Mouse (Mus musculus): ENCODE data around the gene Arl1. TPM values are rescaled to one million over a fixed set of nuclear protein-coding genes. Genes with fewer than 3 reads are reported as not detected.
"Not testable (repeated sequence)": the region's sequence is repeated elsewhere in the genome, so short reads cannot be mapped to it uniquely, and the experiment has no call there.

Gene Arl1
- polyA plus RNA-seq, 1 experiment from 2014 or later, result 145 TPM

DNA sequence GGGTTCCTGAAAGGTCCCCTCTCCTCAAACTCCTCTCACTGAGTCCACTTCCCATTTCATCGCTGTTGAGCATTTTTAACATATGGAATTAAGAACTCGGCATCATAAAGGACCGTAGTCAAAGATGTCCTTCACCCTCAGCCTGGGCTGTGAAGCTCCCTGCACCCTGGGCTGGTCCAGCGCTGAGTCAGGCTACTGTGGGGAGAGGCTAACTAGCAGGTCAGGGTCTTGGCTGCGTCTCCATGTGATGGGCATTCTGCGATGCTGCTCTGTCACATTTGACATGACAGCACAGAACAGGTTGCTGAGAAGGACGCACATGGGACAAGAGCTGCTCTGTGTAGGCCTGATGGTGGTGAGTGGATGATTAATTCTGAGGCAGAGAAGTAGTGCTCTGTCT is 39.0 kb downstream of the Arl1 start:
- H3K36me3 ChIP-seq, result peaks cover 67% of the 10 kb centered on the region
- no peak for ATAC-seq (ENCODE audit: low FRiP score, low read depth)
- 98% methylated on average over 7 of the region's 7 CpGs for WGBS
- no peak overlapping the region for H3K4me2 ChIP-seq (replicated peaks)
- no peak overlapping the region for H3K9ac ChIP-seq
- H3K4me3 ChIP-seq, result no peak overlapping the region
- no peak overlapping the region for H3K27ac ChIP-seq
- no peaks in the 10 kb centered on the region for H3K27me3 ChIP-seq (replicated peaks)
- no peaks in the 10 kb centered on the region for H3K4me1 ChIP-seq
- no peaks in the 10 kb centered on the region for H3K9me3 ChIP-seq

DNA sequence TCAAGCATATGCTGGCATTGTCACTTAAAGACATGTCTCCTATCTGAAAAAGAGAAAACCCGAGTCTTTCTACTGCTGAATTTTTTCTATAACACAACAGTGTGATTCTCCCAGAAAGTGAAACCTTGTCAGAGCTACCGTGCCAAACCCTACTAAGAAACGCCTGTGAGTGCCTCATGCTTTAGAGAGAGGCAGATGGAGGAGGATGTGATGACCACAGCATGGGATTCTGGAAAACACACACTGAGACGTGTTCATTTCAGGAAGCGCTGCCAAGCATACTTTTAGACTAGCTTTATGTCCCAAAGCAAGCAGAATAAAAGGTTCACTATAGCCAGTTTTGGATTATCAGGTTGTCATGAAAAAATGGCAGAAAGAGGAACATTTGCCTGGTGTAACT is 42.3 kb downstream of the Arl1 start:
- H3K4me1 ChIP-seq; ATAC-seq (ENCODE audit: low FRiP score, low read depth); H3K9me3 ChIP-seq; H3K27me3 ChIP-seq (replicated peaks); H3K4me2 ChIP-seq (replicated peaks); H3K4me3 ChIP-seq; H3K27ac ChIP-seq; H3K9ac ChIP-seq: not testable (repeated sequence)
- 90% methylated on average over 5 of the region's 5 CpGs for WGBS
- peaks cover 63% of the 10 kb centered on the region for H3K36me3 ChIP-seq

DNA sequence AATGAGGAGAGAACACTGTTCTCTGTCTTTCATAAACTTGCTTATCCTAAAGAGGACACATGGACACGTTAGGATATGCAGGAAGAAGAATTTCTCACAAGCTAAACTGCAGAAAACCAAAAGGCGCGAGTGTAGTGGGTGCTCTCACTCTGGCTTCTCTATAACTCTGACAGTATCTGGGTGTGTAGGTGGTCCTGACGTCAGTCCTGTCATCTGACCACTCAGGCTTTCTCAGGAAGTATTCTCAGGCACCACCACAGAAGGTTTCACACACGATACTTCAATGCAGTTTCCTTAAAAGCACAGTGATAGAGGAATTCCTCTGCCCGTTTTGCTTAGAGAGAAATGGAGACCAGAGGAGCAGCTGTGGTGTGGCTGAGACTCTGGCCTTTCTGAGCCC is 45.5 kb downstream of the Arl1 start:
- no peak for ATAC-seq (ENCODE audit: low FRiP score, low read depth)
- Histone ChIP-seq H3K27ac (no peak overlapping the region), H3K4me3 (no peak overlapping the region), H3K9me3 (no peaks in the 10 kb centered on the region), H3K4me1 (no peaks in the 10 kb centered on the region), H3K36me3 (peaks cover 45% of the 10 kb centered on the region), H3K4me2 (replicated peaks) (no peak overlapping the region), H3K27me3 (replicated peaks) (no peaks in the 10 kb centered on the region), H3K9ac (no peak overlapping the region)
- WGBS, result 89% methylated on average over 6 of the region's 6 CpGs

DNA sequence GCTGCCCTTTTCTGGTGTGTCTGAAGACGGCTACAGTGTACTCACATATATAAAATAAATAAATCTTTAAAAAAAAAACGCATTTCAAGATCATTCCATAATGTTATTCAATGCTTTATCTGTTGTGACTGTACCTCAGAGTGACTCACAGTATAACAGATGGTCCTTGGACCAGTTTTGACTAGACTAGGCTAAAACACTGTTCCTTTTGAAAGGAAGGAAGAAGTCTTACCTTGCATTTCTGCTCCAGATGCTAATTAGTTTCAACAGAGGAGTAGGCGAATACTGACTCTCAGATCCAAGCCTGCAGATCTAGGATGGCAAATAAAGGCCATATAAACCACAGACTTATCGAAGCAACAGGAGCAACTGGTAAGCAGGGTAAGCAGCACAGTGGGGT is 50.1 kb downstream of the Arl1 start:
- no peaks in the 10 kb centered on the region for H3K27me3 ChIP-seq (replicated peaks)
- no peak overlapping the region for H3K9ac ChIP-seq
- WGBS, result 85% methylated on average over 4 of the region's 4 CpGs
- no peaks in the 10 kb centered on the region for H3K4me1 ChIP-seq
- H3K36me3 ChIP-seq, result peaks cover 39% of the 10 kb centered on the region
- H3K4me3 ChIP-seq, result no peak overlapping the region
- H3K4me2 ChIP-seq (replicated peaks), result no peak overlapping the region
- no peak for ATAC-seq (ENCODE audit: low FRiP score, low read depth)
- H3K9me3 ChIP-seq, result no peaks in the 10 kb centered on the region
- H3K27ac ChIP-seq, result no peak overlapping the region

DNA sequence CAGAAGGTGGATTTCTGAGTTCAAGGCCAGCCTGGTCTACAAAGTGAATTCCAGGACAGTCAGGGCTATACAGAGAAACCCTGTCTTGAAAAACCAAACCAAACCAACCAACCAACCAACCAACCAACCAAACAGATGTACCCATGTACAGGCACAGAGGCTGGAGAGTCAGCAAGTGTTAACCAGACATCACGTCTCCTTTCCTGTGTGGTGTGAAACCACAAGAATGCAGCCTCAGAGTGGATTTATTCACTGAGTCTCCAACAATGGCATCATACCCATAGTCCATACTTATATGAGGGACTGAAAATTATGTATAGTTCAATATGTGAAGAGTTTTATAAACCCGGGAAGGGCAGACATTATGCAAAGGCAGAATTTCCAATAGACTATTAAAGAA is 52.5 kb downstream of the Arl1 start:
- not testable (repeated sequence) for H3K27me3 ChIP-seq (replicated peaks); H3K27ac ChIP-seq; H3K4me3 ChIP-seq; H3K9me3 ChIP-seq; H3K4me1 ChIP-seq; H3K4me2 ChIP-seq (replicated peaks); H3K9ac ChIP-seq; ATAC-seq (ENCODE audit: low FRiP score, low read depth)
- peaks cover 35% of the 10 kb centered on the region for H3K36me3 ChIP-seq
- WGBS, result 86% methylated on average over 2 of the region's 2 CpGs

DNA sequence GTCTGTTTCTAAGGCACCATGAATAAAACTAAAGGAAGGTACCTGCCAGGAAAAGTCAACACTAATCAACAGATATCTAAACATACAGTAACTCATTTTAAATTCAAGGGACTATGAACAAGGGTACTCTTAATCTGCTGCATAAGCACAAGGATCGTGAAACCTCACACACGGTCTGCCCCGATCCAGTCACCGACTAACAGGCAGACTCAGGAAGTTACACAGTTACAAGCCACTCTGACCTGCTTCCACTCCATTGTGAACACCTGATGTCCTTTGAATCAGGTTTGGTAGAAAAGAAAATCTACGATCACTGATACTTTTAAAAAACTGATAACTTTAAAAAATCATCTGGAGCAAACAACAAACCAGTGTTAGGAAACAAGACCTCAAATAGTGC is 53.3 kb downstream of the Arl1 start:
- Histone ChIP-seq H3K4me3 (no peak overlapping the region), H3K36me3 (peaks cover 31% of the 10 kb centered on the region), H3K9ac (no peak overlapping the region), H3K27me3 (replicated peaks) (no peaks in the 10 kb centered on the region), H3K4me1 (no peaks in the 10 kb centered on the region), H3K9me3 (no peaks in the 10 kb centered on the region), H3K27ac (no peak overlapping the region), H3K4me2 (replicated peaks) (no peak overlapping the region)
- WGBS, result 96% methylated on average over 5 of the region's 5 CpGs
- ATAC-seq (ENCODE audit: low FRiP score, low read depth), result no peak

DNA sequence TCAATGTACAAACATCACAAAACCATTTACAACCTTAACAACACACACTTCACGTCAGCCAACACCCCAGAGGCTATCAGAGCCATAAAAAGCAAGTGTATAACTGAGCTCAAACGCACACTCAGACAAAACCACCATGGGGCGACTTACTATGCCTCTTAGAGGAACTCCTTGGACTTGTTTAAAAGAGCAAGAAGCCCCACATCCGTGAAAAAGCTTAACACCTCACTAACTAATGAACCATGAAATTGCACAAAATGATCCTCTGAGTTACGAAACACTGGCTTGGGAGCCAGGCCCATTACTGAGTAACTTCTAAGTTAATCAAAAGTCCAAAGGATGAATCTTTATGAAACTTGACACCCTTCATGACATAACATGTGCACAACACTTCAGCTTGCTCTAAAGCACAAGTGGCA is 53.9 kb downstream of the Arl1 start:
- no peak for ATAC-seq (ENCODE audit: low FRiP score, low read depth)
- no peaks in the 10 kb centered on the region for H3K27me3 ChIP-seq (replicated peaks)
- no peaks in the 10 kb centered on the region for H3K4me1 ChIP-seq
- H3K4me2 ChIP-seq (replicated peaks), result no peak overlapping the region
- WGBS, result 53% methylated on average over 5 of the region's 5 CpGs
- H3K36me3 ChIP-seq, result peaks cover 31% of the 10 kb centered on the region
- H3K9ac ChIP-seq, result no peak overlapping the region
- no peak overlapping the region for H3K27ac ChIP-seq
- no peaks in the 10 kb centered on the region for H3K9me3 ChIP-seq
- H3K4me3 ChIP-seq, result no peak overlapping the region

DNA sequence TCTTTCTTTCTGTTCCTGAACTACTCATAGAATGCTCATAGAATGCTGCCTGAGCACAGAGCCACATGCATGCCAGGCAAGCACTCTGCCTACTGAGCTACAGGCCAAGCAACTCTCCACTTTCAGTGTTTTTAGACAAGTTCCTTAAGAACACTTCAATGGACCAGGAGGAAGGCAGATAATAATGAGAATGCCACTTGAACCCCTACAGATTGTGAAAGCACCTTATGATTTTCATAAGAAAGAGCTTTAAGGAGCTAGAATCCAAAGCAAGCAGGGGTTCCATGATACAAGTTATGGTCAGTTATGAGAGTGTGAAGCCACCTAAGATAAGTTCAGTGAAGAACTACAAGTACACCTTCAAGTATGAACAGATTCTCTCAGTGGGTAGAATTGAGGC is 63.0 kb downstream of the Arl1 start:
- no peaks in the 10 kb centered on the region for H3K27me3 ChIP-seq (replicated peaks)
- no peak overlapping the region for H3K4me3 ChIP-seq
- no peak overlapping the region for H3K27ac ChIP-seq
- H3K36me3 ChIP-seq, result peaks cover 52% of the 10 kb centered on the region
- no peak overlapping the region for H3K9ac ChIP-seq
- H3K9me3 ChIP-seq, result no peaks in the 10 kb centered on the region
- H3K4me1 ChIP-seq, result no peaks in the 10 kb centered on the region
- no peak overlapping the region for H3K4me2 ChIP-seq (replicated peaks)
- ATAC-seq (ENCODE audit: low FRiP score, low read depth), result no peak

Other genes with a start within 250 kb of the Arl1 start
- 19.5 and 21.2 TPM in 2 replicates for gene Chpt1, start 226.8 kb upstream of the Arl1 start, polyA plus RNA-seq (2016; fragmentation: Nextera tagmentation; extraction: Ambion mirVana)
- gene Mybpc1, start 125.7 kb upstream of the Arl1 start, polyA plus RNA-seq (2016; fragmentation: Nextera tagmentation; extraction: Ambion mirVana), result 13.0 and 13.6 TPM in 2 replicates
- gene Spic, start 45.8 kb upstream of the Arl1 start, polyA plus RNA-seq (2016; fragmentation: Nextera tagmentation; extraction: Ambion mirVana), result 0.26 TPM in 1 of 2 replicates, not detected in the other
- gene Utp20, start 95.9 kb downstream of the Arl1 start, polyA plus RNA-seq (2016; fragmentation: Nextera tagmentation; extraction: Ambion mirVana), result 14.5 and 15.7 TPM in 2 replicates
- 0.04 TPM in 1 of 2 replicates, not detected in the other for gene Slc5a8, start 155.1 kb downstream of the Arl1 start, polyA plus RNA-seq (2016; fragmentation: Nextera tagmentation; extraction: Ambion mirVana)